Mouse (Mus musculus): ENCODE measurements around the gene Fam184a. TPM values are rescaled to one million over a fixed set of nuclear protein-coding genes. Genes with fewer than 3 reads are reported as not detected.
A peak's percentile ranks its signal among the peaks of the same experiment; 100 is the strongest.

Gene Fam184a
- polyA plus RNA-seq, 1 experiment, result not detected

- Histone ChIP-seq H3K4me1 (ENCODE audit: control insufficient read depth, insufficient read depth, low read length) (peaks cover 5% of the 10 kb centered on the region), H3K4me3 (ENCODE audit: insufficient read depth, low read length) (no peak overlapping the region), H3K27ac (ENCODE audit: insufficient read depth, low read depth, low read length) (no peak overlapping the region)
- no peak for TF ChIP-seq POLR2A (IDR thresholded peaks at IDR 0.05; ENCODE audit: borderline replicate concordance, low read depth, low read length)
- no peak for TF ChIP-seq CTCF (IDR thresholded peaks at IDR 0.05; ENCODE audit: low read depth, low read length)
Observed at GRCm38 (mm10) chr10:53608274-53608673, 142.6 kb downstream of the Fam184a start.

- Histone ChIP-seq H3K4me1 (ENCODE audit: control insufficient read depth, insufficient read depth, low read length) (peaks cover 10% of the 10 kb centered on the region), H3K27ac (ENCODE audit: insufficient read depth, low read depth, low read length) (no peak overlapping the region)
- TF ChIP-seq CTCF (IDR thresholded peaks at IDR 0.05; ENCODE audit: low read depth, low read length) (no peak), POLR2A (IDR thresholded peaks at IDR 0.05; ENCODE audit: borderline replicate concordance, low read depth, low read length) (no peak)
Observed at GRCm38 (mm10) chr10:53605328-53605727, 145.6 kb downstream of the Fam184a start.

GRCm38 (mm10) chr10:53598821-53599220 is 152.1 kb downstream of the Fam184a start:
- Histone ChIP-seq H3K4me3 (ENCODE audit: insufficient read depth, low read length) (no peak overlapping the region), H3K4me1 (ENCODE audit: control insufficient read depth, insufficient read depth, low read length) (peaks cover 15% of the 10 kb centered on the region), H3K27ac (ENCODE audit: insufficient read depth, low read depth, low read length) (no peak overlapping the region)
- TF ChIP-seq POLR2A (IDR thresholded peaks at IDR 0.05; ENCODE audit: borderline replicate concordance, low read depth, low read length), result no peak

More at GRCm38 (mm10) chr10:53605328-53605727, 145.6 kb downstream of the Fam184a start:
- H3K4me3 ChIP-seq (ENCODE audit: insufficient read depth, low read length), result no peak overlapping the region

- Histone ChIP-seq H3K4me1 (ENCODE audit: control insufficient read depth, insufficient read depth, low read length) (peaks cover 15% of the 10 kb centered on the region), H3K4me3 (ENCODE audit: insufficient read depth, low read length) (peak overlapping the region; percentile 64), H3K27ac (ENCODE audit: insufficient read depth, low read depth, low read length) (peak overlapping the region; percentile 68)
- TF ChIP-seq POLR2A (IDR thresholded peaks at IDR 0.05; ENCODE audit: borderline replicate concordance, low read depth, low read length) (no peak), CTCF (IDR thresholded peaks at IDR 0.05; ENCODE audit: low read depth, low read length) (no peak)
Observed at GRCm38 (mm10) chr10:53597121-53597881, 153.6 kb downstream of the Fam184a start.

GRCm38 (mm10) chr10:53596677-53597120 is 154.2 kb downstream of the Fam184a start, which contains the start of gene Asf1a:
Gene Asf1a (plus strand): TSS chr10:53596757.
- TF ChIP-seq POLR2A (IDR thresholded peaks at IDR 0.05; ENCODE audit: borderline replicate concordance, low read depth, low read length), result no peak
- H3K4me1 ChIP-seq (ENCODE audit: control insufficient read depth, insufficient read depth, low read length), result peaks cover 15% of the 10 kb centered on the region
- H3K27ac ChIP-seq (ENCODE audit: insufficient read depth, low read depth, low read length), result peak within 1 kb of the TSS; percentile 76
- peak within 1 kb of the TSS; percentile 74 for H3K4me3 ChIP-seq (ENCODE audit: insufficient read depth, low read length)

- H3K4me3 ChIP-seq (ENCODE audit: insufficient read depth, low read length), result peak overlapping the region; percentile 74
- peak overlapping the region; percentile 76 for H3K27ac ChIP-seq (ENCODE audit: insufficient read depth, low read depth, low read length)
- TF ChIP-seq CTCF (IDR thresholded peaks at IDR 0.05; ENCODE audit: low read depth, low read length), result no peak
- TF ChIP-seq POLR2A (IDR thresholded peaks at IDR 0.05; ENCODE audit: borderline replicate concordance, low read depth, low read length), result no peak
- H3K4me1 ChIP-seq (ENCODE audit: control insufficient read depth, insufficient read depth, low read length), result peaks cover 15% of the 10 kb centered on the region
Observed at GRCm38 (mm10) chr10:53595744-53596676, 154.9 kb downstream of the Fam184a start.

- TF ChIP-seq CTCF (IDR thresholded peaks at IDR 0.05; ENCODE audit: low read depth, low read length) (no peak), POLR2A (IDR thresholded peaks at IDR 0.05; ENCODE audit: borderline replicate concordance, low read depth, low read length) (no peak)
- H3K4me3 ChIP-seq (ENCODE audit: insufficient read depth, low read length), result no peak overlapping the region
Observed at GRCm38 (mm10) chr10:53585777-53586176, 165.1 kb downstream of the Fam184a start.

More at GRCm38 (mm10) chr10:53585777-53586176, 165.1 kb downstream of the Fam184a start:
- H3K27ac ChIP-seq (ENCODE audit: insufficient read depth, low read depth, low read length), result no peak overlapping the region
- no peaks in the 10 kb centered on the region for H3K4me1 ChIP-seq (ENCODE audit: control insufficient read depth, insufficient read depth, low read length)

Other genes with a start within 250 kb of the Fam184a start
- gene Asf1a, start 154.4 kb downstream of the Fam184a start, polyA plus RNA-seq (2012; ENCODE audit: insufficient read depth, insufficient read length, missing spikeins), result 17.4 and 17.9 TPM in 2 replicates
- 7.3 and 9.8 TPM in 2 replicates for gene Mcm9, start 120.7 kb downstream of the Fam184a start, polyA plus RNA-seq (2012; ENCODE audit: insufficient read depth, insufficient read length, missing spikeins)

All from bone marrow macrophage, adult 2 months (primary cell).